Mouse (Mus musculus) embryo, embryonic 9.5 days (tissue): Measurements from ENCODE around the gene Prr3.
"Not testable (repeated sequence)": the region's sequence is repeated elsewhere in the genome, so short reads cannot be mapped to it uniquely, and the experiment has no call there.

Experiments used
- DNase-seq: peaks from one replicate; pipeline ENCODE4 v3.0.0-alpha.2; 2017; ENCODE audit errors: extremely low spot score

The Prr3 gene

DNA sequence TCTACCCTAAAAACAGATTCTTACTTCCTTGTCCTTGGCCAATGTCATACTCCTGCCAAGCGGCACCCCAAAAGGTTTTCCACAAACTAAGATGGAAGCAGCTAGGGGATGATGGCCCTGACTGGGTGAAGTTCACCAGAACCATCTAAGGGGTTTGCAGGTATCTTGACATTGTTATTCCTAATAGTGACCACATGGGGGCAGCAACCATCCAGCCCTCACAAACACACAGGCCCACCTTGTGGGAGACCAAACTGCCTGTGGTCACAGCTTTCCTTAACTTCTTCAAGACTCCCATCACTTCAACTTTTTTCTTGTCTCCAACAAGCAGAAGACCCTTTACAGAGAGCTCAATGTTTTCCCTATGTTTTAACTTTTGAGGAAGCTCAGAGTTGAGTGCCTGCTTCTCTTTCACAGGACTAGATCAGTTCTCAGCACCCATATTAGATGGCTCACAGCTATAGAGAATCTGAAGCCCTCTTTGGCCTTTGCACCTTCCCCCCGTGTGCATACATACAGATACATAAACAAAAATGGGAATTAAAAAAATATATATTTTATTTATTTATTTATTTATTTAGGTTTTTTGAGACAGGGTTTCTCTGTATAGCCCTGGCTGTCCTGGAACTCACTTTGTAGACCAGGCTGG, 42.2 kb downstream of the Prr3 start:
- DNase-seq, result peak; percentile 58

DNA sequence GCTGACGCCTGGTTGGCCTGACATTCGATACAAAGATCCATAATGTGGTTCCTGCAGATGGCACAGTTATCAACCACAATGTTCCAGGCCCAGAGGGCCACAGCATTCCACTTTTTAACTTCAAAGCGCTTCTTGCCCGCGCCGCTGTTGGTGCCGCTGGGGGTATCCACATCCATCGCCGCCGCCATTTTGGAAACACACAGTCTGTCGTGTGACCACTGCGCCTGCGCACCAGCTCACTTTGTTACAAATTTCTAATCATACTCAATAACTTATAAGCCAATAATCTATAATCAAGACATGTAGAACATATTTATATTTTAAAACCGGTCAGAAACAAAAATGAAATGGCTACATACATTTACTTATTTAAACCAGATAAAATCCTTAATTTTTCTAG, 44.3 kb downstream of the Prr3 start:
- not testable (repeated sequence) for DNase-seq

DNA sequence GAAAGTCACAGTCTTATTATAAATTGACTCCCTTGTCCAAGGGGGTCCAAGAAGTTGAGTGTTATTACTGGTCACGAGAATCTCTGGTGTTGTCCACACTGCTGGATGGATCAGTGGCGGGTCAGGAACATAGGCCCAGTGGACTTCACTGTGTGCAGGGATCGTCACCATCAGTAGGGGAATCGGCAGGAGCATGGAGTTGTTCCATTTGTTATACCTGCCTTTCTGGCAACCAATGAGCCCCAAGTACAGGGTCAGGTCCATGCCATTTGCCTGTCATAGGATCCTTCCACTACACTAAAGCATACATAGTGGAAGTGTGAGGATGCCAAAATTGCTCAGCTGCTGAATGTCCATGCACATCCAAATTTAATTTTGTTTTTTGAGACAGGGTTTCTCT, 47.4 kb downstream of the Prr3 start:
- no peak for DNase-seq

- DNase-seq, result no peak
These were observed 49.4 kb downstream of the Prr3 start for GRCm38 (mm10) chr17:35930627-35931026.

GRCm38 (mm10) chr17:35929534-35929933, 50.5 kb downstream of the Prr3 start:
- no peak for DNase-seq

DNA sequence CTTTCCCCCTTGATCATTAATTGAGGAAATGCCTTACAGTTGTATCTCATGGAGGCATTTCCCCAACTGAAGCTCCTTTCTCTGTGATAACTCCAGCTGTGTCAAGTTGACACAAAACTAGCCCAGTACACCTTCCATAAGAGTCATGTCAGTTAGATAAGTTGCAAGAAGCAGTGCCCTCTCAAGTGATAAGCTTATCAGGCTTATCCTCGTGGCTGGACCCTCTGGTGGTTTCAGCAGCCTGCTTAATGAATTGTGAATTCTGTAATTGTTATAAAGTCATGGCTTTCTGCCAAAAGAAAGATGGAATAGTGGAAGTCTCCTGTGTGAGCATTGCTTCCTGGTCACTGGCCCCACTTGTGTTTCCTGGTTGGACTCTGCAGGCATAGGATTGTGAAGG, 52.6 kb downstream of the Prr3 start:
- no peak for DNase-seq

DNA sequence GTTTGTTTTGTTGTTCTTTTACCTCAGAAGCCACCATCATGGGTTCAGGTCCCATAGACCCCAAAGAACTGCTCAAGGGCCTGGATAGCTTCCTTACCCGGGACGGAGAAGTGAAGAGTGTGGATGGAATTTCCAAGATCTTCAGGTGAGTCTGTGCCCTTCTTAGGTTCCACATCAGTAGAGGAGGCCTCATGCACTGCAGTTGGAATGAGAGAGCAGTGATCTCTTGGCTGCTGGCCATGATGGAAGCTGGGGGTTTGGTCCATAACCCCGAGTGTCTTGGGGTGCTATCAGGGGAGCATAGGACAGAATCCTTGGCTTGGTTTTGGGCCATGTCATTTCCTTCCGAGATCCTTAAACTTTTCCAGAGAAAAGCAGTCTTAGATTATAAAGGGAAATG, 56.8 kb downstream of the Prr3 start:
- no peak for DNase-seq

DNA sequence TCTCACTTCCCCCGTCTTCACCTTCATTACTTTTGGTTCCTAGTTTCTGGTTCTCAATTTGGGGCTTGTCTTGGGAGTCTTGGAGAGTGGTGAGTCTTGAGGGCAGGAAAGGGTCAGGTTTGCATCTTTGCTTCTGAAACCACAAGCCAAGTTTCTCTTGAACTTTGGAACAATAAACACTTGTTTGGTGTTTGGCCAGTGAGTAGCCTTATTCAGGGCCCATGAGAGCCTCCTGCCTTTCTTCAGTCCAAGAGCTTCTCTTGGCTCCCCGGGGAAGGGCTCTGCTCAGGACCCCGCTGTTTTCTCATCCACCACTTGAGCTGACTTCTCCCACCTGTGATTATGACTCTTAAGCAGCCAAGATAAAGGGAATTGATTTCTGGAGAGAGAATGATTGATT, 57.5 kb downstream of the Prr3 start:
- DNase-seq, result no peak
